Mouse (Mus musculus) megakaryocyte-erythroid progenitor cell, adult 5 weeks (primary cell): ENCODE results near the gene Gpt2. TPM values are rescaled to one million over a fixed set of nuclear protein-coding genes. Genes with fewer than 3 reads are reported as not detected.

Experiments
- polyA plus RNA-seq: library from polyadenylated mRNA; stranded (reverse); fragments of >175 nt; gene quantifications from 2 replicates; pipeline ENCODE4 v1.2.3, GENCODE M21; 2012

Gpt2 gene
- 1.7 and 2.0 TPM in 2 replicates for polyA plus RNA-seq

DNA sequence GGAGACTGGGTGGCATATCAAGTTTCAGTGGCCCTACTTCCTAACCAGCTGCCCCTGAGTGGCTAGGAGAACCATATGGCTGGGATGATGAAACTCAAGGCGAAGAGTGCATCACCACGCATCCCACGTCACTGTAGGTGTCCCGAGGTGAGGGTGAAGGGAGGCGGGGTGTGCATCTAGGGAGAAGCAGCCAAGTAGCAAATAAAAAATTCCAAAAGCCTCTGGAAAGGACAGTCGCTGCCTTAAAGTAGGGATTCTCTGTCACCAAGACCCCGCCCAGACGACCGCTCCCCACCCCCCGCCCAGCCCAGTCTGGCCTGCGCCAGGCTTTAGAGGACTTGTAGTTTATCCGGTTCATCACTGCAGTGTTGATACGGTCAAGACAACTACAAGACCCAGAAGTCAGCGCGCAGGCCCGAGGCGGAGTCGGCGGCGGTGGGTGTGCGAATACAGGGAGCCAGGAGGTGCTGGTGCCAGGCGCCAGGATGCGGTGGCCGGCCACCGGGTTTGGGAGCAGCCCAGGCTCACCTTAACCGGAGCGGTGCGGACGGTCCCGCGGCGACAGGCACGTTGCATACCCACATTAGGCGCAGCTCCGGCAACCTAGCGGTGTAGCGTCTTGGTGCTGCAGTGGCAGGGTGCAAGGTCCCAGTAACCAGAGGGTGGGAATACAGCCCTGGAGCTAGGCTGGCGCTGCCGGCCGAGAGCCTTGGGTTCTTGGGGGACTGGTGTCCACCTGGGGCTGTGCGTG lies at the start of gene Gpt2:
TSS of gene Gpt2 (plus strand) at position 452 of the 751 bp plus-strand sequence.

DNA sequence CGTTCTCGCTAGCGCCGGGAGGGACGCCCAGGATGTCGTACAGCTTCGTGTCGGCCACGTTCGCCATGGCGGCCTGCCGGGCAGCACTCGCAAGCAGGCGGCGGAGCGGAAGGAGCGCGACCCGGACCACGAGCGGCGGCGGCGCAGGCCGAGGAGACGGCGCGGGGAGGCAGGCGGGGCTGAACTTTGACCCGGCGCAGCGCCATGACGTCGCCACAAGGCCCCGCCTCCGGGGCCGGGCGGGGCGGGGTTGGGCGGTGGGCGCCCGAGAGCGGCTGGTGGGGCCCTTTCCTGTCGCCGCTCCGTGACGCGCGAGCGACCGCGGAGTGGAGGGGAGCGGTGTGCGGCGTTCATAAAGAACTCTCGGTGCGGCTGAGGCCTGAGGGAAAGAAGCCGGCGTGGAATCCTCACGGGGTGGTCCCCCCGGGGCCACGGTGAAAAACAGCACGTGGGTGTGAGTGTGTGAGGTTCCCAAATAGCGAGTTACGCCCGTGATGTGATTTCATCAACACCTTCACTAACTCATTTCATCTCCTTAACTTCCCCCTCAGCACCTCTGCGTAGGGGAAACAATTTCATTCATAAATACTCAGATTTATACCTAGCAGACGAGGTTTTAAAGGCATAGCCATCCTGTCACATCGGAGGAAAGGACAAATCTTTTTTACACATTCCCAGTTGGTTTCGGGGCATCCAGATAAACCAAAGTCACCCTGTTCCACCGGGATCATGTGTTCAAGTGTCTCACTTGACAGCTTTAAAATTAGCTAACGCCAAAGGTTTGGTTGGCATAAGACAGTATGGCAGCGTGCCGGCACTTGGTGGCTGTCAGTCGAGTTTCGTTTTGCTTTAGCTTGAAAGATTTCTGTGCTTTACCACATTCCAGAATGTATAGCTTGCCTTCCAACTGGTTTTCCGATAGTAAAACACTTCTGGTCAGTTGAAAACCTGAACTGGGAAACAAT lies 63.1 kb downstream of the Gpt2 start, which contains the start of gene Dnaja2:
TSS of gene Dnaja2 (minus strand) at position 164 of the 965 bp plus-strand sequence.

Other genes with a start within 250 kb of the Gpt2 start
- 24.5 and 26.9 TPM in 2 replicates for gene Orc6, start 192.9 kb upstream of the Gpt2 start, polyA plus RNA-seq
- 3.2 and 3.8 TPM in 2 replicates for gene Vps35, start 192.8 kb upstream of the Gpt2 start, polyA plus RNA-seq
- gene Mylk3, start 106.2 kb upstream of the Gpt2 start, polyA plus RNA-seq, result 5.5 and 7.3 TPM in 2 replicates
- gene 4921524J17Rik, start 59.7 kb upstream of the Gpt2 start, polyA plus RNA-seq, result 74.2 and 81.1 TPM in 2 replicates
- gene Dnaja2, start 62.8 kb downstream of the Gpt2 start, polyA plus RNA-seq, result 133 and 141 TPM in 2 replicates
- gene Neto2, start 208.3 kb downstream of the Gpt2 start, polyA plus RNA-seq, result 1.0 and 1.3 TPM in 2 replicates